Mouse (Mus musculus) monocyte, adult 59 days (primary cell): ENCODE measurements around the gene Olfr78. TPM values are rescaled to one million over a fixed set of nuclear protein-coding genes. Genes with fewer than 3 reads are reported as not detected.

Experiments
- total RNA-seq, 2 experiments: library from RNA; stranded (reverse); gene quantifications; one replicate each; pipeline ENCODE4 v1.2.4; 2023

Gene Olfr78
- total RNA-seq: not detected

GRCm38 (mm10) chr7:102759266-102759665 is at the start of gene Olfr78, which contains the start of gene Olfr560:
Olfr78 (minus strand) TSS chr7:102759471.
Olfr560 (minus strand) TSS chr7:102759366.

DNA sequence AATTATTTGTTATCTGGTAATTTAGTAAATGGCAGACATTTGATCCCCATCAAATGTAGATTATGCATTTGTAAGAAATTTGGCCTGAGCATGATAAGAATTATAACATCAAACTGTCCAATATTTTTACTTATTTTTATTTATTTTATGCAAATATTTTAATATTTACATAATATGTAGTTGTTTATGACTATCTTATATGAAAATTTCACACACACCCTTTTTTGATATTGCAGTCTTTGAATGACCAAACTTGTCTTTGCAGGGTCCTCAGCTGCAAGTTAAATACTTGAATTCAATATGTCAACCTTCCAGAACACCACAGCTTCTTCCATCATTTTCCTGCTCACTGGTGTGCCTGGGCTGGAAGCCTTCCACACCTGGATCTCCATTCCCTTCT is 43.9 kb upstream of the Olfr78 start, which contains the start of gene Olfr564:
Gene Olfr564, plus strand, starts transcription at position 301 of the 400 bp plus-strand sequence.

GRCm38 (mm10) chr7:102770921-102771320 is 11.7 kb upstream of the Olfr78 start, which contains the start of gene Olfr561:
Olfr561 (plus strand) TSS chr7:102771221.

DNA sequence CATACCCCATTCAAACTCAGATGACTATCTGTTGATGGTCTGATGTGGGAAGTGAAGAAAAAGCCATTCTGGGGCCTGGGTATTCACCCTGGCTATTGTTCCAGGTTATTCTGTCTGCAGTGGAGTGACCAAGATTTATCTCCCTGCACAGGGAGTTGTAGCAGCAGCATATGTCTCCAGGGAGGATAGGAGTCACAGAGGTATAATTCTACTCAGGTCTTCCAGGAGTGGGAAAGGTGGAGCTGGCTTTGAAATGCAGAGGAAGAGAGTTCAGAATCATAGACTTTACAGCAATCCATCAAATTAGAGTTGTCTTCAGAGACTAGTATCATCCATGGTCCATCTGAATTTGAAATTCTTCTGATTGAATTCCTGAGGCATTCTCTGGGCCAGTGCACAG is 31.9 kb downstream of the Olfr78 start, which contains the start of gene Olfr559:
Gene Olfr559, minus strand, starts transcription at position 101 of the 400 bp plus-strand sequence.

DNA sequence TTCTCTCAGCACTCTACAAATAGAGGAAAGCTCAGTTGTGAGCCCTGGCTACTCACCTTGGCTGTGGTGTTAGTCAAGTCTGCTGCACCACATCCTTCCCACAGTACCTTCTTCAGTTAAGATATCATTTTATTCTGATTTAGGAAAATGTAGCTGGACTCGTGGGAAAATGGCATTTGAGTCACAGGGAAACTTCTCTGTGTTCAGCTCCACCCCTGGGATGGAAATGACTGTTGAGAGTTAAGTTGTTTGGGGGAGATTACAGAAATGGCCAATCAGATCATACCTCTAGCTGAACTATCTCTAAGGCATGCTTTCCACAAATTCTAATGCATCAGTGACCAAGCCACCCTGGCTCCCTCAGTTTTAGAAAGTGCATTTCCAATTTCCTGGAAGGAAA is 40.3 kb downstream of the Olfr78 start, which contains the start of gene Olfr33:
Gene Olfr33, minus strand, starts transcription at position 101 of the 400 bp plus-strand sequence.

DNA sequence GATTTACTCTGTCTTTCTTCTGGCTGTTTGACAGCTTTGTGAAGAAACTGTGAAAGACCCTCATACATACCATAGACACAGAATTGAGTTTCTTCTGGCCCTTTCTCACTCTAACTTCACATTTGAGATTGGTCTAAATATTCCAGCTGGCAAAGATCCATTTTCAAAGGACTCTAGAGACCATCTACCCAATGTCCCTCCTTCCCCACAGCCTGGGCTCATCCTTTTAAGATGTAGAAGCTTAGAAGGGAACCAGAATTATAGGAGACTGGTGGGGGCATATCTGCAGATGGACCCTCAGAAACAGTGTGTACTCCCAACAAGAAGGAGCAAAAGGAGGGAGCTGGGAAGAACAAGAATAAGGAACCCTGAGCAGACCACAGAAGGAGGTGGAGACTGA is 57.4 kb downstream of the Olfr78 start, which contains the start of gene Olfr558:
Gene Olfr558, plus strand, starts transcription at position 301 of the 400 bp plus-strand sequence.

GRCm38 (mm10) chr7:102695358-102696125 is 63.7 kb downstream of the Olfr78 start, which contains the start of gene Olfr557:
Olfr557 (plus strand) TSS chr7:102695910.

Other genes starting within 250 kb of the Olfr78 start
- gene Olfr547, start 224.7 kb downstream of the Olfr78 start, total RNA-seq: not detected
- not detected for gene Olfr548-ps1, start 218.6 kb downstream of the Olfr78 start, total RNA-seq
- gene Olfr549, start 209.6 kb downstream of the Olfr78 start, total RNA-seq: not detected
- gene Trim21, start 194.0 kb downstream of the Olfr78 start, total RNA-seq: 10 to 100 TPM; 19.9 to 20.8 TPM
- gene Olfr550, start 188.0 kb downstream of the Olfr78 start, total RNA-seq: not detected
- gene Olfr551, start 167.6 kb downstream of the Olfr78 start, total RNA-seq: not detected
- gene Olfr552, start 161.7 kb downstream of the Olfr78 start, total RNA-seq: not detected
- gene Olfr553, start 141.3 kb downstream of the Olfr78 start, total RNA-seq: not detected
- gene Olfr554, start 121.0 kb downstream of the Olfr78 start, total RNA-seq: not detected
- not detected for gene Olfr555, start 100.6 kb downstream of the Olfr78 start, total RNA-seq
- gene Olfr556, start 94.6 kb downstream of the Olfr78 start, total RNA-seq: not detected
- 1 to 10 TPM; 3.9 to 5.2 TPM for gene Trim68, start 72.1 kb downstream of the Olfr78 start, total RNA-seq
- not detected for gene Olfr557, start 63.6 kb downstream of the Olfr78 start, total RNA-seq
- gene Olfr558, start 57.3 kb downstream of the Olfr78 start, total RNA-seq: not detected
- not detected for gene Olfr33, start 40.4 kb downstream of the Olfr78 start, total RNA-seq
- not detected for gene Olfr559, start 32.0 kb downstream of the Olfr78 start, total RNA-seq
- not detected for gene Olfr560, start 105 bp downstream of the Olfr78 start, total RNA-seq
- not detected for gene Olfr561, start 11.8 kb upstream of the Olfr78 start, total RNA-seq
- not detected for gene Olfr564, start 44.0 kb upstream of the Olfr78 start, total RNA-seq
- gene Olfr566, start 99.3 kb upstream of the Olfr78 start, total RNA-seq: not detected
- not detected for gene Olfr568, start 117.7 kb upstream of the Olfr78 start, total RNA-seq
- not detected for gene Olfr569, start 131.4 kb upstream of the Olfr78 start, total RNA-seq
- gene Olfr570, start 135.1 kb upstream of the Olfr78 start, total RNA-seq: not detected
- not detected for gene Olfr571, start 158.1 kb upstream of the Olfr78 start, total RNA-seq
- not detected for gene Olfr572, start 164.9 kb upstream of the Olfr78 start, total RNA-seq
- not detected for gene Olfr573-ps1, start 183.1 kb upstream of the Olfr78 start, total RNA-seq
- gene Olfr574, start 189.0 kb upstream of the Olfr78 start, total RNA-seq: not detected
- gene Olfr575, start 199.3 kb upstream of the Olfr78 start, total RNA-seq: not detected
- not detected for gene Olfr576, start 203.2 kb upstream of the Olfr78 start, total RNA-seq
- gene Olfr577, start 216.5 kb upstream of the Olfr78 start, total RNA-seq: not detected
- gene Olfr578, start 229.9 kb upstream of the Olfr78 start, total RNA-seq: not detected